Mouse (Mus musculus): ENCODE results near the gene Pkhd1.
A peak's percentile ranks its signal among the peaks of the same experiment; 100 is the strongest.
"Not testable (repeated sequence)": the region's sequence is repeated elsewhere in the genome, so short reads cannot be mapped to it uniquely, and the experiment has no call there.

Pkhd1 gene

DNA sequence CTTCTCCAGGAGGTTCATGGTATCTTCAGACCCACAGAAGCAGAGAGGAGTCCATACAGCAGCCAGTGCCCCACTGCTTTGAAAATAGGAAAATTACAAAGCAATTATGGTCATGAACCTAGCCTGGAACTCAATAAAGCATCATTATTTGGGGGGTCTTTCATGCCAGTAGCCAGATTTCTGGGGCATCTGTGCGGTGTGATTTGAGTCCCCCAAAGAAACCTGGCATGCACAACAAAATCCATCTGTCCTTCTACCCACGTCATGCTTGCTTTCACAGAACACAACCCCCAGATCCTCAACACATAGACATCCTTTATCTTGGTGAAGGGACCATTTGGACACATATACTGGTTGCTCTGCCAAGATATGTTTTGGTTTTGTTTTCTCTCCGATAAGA, 316.2 kb downstream of the Pkhd1 start:
- no peak for DNase-seq (ENCODE audit: low spot score)

DNA sequence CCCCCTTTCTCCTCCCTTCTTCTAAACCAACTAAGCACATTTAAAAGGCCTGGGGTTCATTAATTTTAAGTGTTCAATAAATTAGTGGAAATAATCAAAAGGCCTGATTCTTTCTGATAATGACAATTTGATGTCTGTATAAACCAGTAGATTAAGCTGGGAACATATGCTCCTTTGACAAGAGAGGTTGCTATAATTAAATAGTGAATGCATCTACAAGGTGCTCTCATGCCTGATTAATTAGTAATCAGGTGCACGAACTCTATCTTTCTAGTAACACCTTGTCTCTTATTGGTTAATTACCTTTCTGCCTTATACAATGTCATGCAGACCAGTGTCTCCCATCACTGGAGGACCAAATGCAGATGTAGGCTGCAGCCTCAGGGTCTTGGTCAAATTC, 329.2 kb downstream of the Pkhd1 start:
- DNase-seq (ENCODE audit: low spot score), result no peak

DNA sequence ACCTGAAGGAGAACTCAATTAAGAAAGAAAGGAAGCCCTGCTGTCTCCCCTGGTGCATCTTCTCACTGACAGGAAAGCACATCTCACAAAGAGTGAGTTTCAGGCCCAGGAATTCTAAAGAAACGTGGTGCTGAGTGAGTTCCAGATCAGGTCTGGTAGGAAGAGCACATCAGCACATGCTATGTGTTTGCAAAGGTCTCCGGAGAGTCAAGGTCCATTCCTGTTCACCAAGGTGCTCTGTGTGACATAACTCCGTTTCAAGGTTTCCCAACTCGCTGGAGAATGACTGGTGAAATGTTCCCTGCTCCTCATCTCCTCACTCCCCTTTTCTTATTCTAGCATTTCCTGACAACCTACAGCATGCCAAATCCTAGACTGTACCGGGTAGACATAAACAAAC, 357.5 kb downstream of the Pkhd1 start:
- no peak for DNase-seq (ENCODE audit: low spot score)

DNA sequence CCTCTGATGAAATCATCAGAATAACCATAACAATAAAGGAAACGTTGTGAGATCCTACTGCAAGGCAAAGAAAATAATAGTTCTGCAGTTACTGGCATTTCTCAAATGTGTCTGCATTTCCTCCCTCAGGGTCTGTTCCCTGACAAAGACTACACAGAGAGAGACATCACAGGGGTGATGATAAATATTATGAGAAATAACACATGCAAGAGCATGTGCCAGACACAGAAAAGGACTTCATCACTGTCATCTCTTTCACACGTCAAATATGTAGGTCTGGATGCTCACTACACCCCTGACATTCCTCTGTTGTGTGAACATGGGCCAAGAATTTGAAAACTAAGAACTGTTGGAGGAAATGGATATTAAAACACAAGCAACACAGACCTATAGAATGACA, 369.7 kb downstream of the Pkhd1 start:
- DNase-seq (ENCODE audit: low spot score), result no peak

DNA sequence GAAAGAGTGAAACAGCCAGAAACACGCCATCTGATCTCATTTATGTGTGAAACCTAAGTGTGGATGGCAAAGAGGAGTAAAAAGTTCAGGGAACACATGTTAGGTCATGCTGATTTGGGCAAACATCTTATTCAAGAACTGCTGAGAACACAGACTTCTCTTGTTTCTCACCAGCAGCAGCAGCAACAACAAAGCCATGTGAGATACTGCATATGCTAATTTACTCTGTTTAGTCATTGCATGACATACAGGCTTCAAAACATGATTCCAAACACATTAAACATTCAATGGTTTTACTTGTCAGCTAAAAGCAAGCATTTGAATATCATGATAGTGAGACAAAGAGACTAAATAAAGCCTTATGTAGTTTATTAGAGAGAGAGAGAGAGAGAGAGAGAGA, 401.2 kb downstream of the Pkhd1 start:
- no peak for DNase-seq (ENCODE audit: low spot score)

DNA sequence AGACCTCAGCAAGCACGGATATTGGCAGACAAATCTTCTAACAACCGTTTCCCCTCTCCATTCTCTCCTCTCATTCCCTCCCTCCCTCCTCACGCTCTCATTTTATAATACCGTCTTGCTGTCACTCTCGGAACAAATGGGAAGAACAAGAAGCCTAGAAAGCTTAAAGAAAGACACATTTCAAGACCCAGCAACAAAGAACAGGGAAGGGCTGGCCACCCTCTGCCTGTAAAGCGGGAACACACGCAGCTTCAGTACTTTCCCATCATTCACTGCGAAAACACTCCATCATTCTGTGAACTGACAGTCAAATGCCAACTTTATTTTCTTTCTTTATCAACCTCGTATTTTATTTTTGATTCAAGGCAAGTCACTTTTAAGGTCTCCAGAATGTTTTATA, 427.4 kb downstream of the Pkhd1 start:
- no peak for DNase-seq (ENCODE audit: low spot score)

DNA sequence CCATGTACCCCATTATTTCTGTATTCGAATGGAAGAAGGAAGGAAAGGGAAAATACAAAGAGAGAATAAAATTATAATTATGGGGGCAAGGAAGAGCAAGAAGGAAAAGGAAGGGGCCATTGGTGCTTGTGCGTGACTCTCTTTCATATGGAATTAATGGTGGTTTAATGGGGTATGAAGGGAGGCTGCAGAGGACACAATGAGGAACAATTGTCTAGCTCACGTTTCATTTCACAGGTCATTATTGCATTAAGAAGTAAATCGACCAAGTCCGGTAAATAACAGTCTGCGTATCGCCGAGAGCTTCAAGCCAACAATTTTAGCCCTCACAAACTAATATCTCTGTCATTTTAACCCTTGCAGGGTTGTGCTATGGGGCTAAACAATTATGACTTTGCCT, 437.7 kb downstream of the Pkhd1 start:
- DNase-seq (ENCODE audit: low spot score), result no peak

DNA sequence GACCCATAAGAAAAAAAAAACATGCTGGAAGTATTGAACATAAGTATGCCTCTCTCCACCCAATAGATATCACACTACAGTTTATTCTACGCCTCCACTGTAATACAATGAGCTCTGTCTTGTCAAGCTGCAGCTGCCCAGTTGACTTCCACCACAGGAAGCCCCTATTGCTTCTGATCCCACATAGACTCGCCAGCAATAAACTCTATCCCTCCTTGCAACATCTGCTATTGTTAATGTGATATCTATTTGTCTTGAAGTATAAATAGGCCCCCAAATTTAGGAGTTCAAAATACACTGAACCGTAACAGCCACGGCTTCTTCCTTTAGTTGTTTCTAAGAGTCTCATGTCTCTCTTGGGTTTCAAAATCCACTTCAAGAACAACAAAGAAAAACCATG, 446.7 kb downstream of the Pkhd1 start:
- no peak for DNase-seq (ENCODE audit: low spot score)

DNA sequence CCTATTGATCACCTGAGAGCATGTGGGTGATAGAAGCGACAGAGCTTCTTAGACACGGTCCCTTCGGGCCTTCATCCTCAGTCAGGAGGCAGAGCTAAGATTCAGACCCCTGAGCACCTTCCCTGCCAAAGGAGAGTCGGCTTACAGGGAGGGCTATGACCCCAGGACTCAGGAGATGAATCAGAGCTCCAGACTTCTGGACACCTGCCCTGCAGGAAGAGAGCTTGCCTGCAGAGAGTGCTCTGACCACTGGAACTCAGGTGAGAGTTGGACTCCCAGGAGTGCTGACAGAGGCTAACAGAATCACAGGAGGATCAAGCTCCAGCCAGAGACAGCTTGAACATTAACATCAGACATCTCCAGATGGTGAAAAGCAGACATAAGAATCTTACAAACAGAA, 467.2 kb downstream of the Pkhd1 start:
- not testable (repeated sequence) for DNase-seq (ENCODE audit: low spot score)

DNA sequence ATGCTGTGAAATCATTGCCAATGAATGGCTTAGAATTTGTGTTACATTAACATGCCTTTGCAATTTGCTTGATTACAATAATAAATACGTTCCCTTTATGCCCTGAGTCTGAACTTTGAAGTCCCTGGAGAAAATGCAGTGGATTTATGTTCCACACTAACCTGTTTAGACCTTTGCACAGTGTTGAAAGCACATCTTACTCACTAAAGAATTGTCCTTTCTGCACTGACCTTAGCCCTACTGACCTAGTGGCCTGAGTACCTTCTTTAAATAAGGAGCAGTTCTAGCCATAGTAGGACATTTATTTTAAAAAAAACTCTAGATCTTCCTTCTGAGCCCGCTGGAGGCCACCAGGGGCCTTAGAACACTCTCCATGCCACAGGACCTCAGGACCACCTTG, 467.8 kb downstream of the Pkhd1 start:
- DNase-seq (ENCODE audit: low spot score), result no peak

DNA sequence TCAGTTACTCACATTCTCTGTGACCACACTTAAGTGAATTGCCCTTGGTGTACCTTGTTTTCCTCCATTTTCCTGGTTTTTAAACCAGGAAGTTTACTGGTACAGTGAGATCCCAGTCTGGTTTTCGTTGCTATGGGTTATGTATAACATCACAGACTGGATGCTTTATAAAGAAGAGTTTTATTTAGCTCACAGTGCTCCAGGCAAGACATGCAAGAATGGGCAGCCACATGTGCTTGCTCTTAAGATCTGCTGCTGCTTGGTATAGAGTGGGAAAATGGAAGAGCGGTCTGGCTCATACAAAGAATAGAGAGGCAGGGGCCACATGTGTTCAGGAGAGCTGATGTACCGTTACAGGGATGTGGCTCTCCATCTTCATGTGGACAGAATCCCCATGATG, 481.7 kb downstream of the Pkhd1 start:
- no peak for DNase-seq (ENCODE audit: low spot score)

DNA sequence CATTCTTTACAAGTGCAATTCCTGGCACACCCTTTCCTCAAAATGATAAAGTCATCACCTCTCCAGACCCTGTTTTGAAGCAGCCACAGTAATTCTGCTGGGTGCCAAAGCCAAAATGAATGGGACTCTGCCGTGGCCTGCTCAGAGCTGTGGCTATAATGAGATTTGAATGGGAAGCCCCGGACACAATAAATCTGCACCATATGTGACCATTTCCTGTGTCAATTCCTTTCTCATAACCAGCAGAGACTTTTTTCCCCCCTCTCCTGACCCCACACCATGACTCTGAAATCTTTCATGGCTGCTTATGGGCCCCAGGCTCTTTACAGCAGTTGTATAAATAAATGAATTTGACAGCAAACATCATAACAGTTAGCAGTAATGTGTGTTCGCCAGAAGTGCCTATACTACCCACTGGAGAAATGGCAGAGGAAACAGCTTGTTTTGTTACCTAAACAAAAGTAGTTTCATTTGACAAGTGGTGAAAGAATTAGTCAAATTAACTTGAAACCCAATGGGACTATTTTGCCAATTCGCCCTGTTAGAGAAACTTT, 482.7 kb downstream of the Pkhd1 start:
- DNase-seq (ENCODE audit: low spot score), result no peak

DNA sequence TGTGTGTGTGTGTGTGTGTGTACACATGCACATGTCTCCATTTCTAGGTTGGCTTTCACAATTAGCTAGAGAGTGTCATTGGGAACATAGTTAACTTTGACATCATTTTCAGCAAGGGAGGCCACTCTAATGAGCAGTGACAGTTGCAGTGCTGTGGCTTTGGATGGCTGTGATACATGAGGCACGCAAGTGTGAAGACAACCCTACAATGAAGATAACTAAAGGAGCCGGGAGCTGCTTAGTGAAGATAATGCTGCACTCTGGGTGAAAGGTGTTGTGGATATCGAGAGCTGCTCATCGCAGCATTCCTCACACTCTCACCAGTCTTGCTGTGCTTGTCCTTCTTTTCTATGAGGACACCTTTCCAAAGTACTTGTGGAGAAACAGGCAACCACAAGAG, 484.2 kb downstream of the Pkhd1 start:
- no peak for DNase-seq (ENCODE audit: low spot score)

DNA sequence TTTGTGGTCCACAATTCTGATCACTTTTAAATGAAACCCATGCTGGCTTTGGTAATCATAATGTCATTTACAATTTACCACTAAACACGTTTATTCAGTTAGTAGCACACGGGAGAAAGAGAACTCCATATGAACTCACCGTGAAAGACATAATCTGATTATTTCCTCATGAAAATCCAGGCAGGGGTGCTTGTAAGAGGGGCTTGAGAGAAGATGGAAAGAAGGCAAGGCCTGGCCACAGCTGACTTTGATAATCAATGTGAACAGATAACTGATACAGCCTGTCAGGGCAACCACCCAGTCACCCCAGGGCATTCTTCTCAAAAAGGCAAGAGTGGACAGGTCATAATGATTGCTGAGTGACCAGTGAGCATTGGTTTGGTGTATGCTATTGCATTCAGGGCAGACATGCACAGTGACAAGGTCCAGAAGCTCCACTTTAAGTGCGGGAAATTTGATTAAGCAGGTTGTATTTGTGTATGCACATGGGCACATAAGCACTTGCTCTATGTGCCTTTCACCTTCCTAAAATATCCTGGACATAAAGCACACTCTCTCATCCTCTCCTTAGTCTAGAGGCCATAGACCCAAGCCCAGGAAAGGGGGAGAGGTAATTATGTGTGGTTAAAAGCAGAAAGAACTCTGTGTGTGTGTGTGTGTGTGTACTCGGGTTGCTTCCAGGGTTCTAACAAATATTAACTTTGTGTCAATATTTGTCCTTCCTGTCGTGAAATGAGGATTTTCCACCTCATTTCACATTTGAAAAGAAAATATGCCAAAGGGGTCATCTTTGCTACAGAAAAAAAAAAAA, 485.9 kb downstream of the Pkhd1 start:
- peak; percentile 72 for DNase-seq (ENCODE audit: low spot score)

DNA sequence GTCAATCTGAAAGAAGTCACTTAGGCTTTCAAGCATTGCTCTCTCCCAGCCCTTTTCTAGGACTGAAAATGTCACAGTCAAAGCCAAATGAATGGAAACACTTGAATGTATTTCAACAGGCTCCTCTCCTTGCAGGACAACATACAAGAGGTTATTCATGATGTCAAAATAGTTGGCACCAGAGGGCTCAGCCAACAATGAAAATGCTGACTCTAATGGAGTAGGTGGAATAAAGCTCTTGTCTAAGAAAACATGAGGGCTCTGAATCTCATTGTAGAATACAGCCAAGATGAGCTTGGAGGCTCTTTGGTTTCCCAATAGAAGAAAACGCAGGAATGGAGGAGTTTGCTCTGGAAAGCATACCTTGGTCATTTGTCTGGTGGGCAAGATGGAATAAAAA, 500.5 kb downstream of the Pkhd1 start:
- DNase-seq (ENCODE audit: low spot score), result no peak

DNA sequence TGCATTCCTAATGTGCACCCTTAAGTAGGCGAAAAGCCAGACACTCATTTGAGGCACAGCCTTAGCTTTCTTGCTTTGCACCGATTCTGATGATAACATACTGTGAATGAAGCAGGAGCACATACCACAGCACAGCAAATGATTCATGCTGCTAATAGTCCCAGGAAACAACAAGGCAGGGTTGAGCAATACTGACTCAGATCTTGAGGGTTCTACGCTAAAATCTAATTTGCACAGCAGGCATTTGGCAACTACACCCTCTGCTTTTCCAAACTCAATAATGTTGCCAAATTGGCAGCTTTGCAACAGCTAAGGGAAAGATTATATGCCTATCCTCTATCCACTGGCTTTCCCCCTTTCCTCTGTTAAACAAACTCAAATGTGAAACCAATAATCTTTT, 548.1 kb downstream of the Pkhd1 start:
- DNase-seq (ENCODE audit: low spot score), result peak; percentile 74

DNA sequence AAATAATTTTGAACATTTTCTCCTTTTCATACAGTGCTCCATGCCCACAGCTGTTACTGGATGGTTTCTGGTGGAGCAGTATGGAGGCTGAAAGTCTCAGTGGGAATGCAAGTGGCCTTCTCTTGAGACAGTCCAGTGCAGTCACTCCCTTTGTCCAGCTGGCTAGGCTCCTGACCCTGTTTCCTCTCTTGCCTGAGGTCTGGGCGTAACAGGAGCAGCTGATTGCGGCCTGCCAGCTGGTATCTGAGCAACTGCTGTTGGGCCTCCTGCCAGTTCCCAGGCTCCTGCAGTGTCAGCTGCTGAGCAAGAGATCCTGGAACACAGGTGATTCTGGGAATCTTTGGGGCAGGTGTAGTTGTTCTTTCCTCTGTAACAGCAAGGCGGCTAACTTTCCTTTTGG, 559.6 kb downstream of the Pkhd1 start:
- DNase-seq (ENCODE audit: low spot score), result peak; percentile 67

DNA sequence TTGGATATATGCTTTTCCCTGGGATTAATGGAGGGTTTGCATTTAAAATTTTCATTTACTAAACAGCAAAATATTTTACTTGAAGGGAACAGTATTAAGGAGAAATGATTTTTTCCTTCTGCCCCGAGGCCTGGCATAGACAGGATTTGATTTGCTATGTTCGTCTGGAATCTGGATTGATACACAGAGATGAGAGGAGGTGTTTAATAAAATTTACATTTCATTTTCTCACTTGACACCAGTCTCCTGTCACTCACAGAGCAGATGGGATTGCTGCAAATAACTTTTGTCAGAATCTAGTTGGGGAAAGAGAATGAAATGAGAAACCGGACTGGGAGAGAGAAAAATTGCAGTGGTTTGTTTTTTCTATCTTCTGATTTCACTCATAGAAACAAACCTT, 578.5 kb downstream of the Pkhd1 start:
- DNase-seq (ENCODE audit: low spot score), result no peak

DNA sequence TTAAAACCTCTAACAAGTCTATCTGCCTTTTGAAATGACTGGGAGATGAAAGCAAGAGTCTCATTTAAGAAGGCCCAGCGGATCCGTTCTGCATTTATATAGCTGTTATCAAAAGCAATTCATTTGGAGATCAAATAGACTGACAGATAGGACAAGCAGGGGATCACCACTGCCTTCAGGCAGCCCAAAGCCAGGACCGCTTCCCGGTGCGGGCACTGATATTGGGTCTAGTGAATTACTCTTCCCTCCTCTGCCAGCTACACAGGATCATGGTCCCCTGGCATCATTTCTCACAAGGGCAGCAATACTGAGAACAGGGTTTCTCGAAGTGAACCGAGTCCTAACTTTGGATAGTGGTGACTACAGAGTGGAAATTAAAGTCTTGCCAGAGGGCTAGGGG, 582.6 kb downstream of the Pkhd1 start:
- DNase-seq (ENCODE audit: low spot score), result no peak

DNA sequence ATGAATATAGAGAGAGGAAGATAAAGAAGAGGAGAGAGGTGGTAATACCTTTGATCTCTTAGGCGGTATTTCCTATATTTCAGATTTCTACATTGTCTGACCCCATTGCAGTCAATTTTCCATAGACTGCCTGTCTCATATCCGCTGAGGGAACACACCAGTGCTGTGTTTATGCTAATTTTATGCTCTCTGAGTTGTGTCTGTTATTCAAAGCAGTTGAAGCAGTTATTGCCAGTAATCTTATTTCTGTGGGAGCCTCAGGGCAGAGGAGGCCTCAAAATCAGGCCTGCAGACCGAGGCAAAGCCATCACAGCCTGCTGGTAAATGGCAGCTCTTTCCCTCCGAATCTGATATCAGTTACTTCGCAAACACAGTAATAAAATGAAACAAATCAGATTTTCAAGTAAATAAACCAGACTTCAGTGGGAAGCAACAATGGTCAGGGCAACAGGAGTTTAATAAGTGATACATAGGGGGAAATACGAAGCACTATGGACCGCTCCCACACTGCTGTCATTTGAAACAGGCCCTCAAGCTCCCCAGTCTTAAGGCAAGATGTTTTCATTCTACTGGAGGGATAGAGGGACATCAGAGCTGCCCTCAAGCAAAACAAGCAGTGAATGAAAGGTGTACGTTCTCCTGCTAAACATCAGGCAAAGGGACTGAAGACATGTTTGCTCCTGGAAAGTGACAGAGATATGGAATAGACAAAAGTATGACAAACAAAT, 599.5 kb downstream of the Pkhd1 start:
- no peak for DNase-seq (ENCODE audit: low spot score)

DNA sequence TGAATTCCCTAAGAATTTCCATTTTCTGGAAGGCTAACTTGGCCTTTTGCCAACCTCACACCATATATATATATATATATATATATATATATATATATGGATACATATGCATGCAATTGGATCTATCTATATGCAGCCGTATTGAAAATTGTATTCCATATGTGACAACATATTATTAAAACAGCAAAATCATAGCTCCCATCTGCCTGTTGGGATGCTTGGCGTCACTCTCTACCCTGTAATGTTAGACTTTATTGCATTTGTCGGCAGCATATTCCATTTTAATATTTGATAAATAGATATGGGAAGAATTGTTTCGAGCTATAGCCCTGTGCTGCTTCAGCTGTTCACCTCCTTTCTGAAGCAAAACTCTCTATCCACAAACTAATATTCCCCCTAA, 600.2 kb downstream of the Pkhd1 start:
- no peak for DNase-seq (ENCODE audit: low spot score)

Measured in MN1 (cell line).